ENCODE assay signal across 9 mouse cellular contexts in genomic region chr10:80304862-80305261, GRCm38 (mm10). TPM values are rescaled to one million over a fixed set of nuclear protein-coding genes. Genes with fewer than 3 reads are reported as not detected.
DNase-seq lines count a peak whose midpoint lies in the region; ATAC-seq and TF ChIP-seq lines count a peak whose summit lies in the region.
"Had no signal": no experiment of that assay in that cellular context is flagged by ENCODE, and none has a peak within 500 bp of the region (broad histone marks: within the 10 kb centered on the region; RNA-seq: fewer than 3 reads in every experiment).

No protein-coding gene starts in this region.

- no peak for TF ChIP-seq EP300 in lung, postnatal 0 days (IDR thresholded peaks at IDR 0.05)

- no peaks in the 10 kb centered on the region for H3K36me3 ChIP-seq in lung, embryonic 15.5 days
- no peaks in the 10 kb centered on the region for H3K36me3 ChIP-seq in lung, postnatal 0 days (ENCODE audit: insufficient read depth, low read length)

- WGBS in lung, embryonic 15.5 days = 12% methylated on average over 25 of the region's 25 CpGs
- WGBS in lung, postnatal 0 days = 8% methylated on average over 25 of the region's 25 CpGs

- peak overlapping the region; percentile 16; the same call in 1 of the 2 replicates for H3K4me3 ChIP-seq in lung, embryonic 15.5 days
- no peak overlapping the region for H3K4me3 ChIP-seq in lung, postnatal 0 days (ENCODE audit: low read depth, low read length)

- ATAC-seq in lung, embryonic 15.5 days (ENCODE audit: borderline replicate concordance, extremely low read depth, low FRiP score, low TSS enrichment) = no peak
- ATAC-seq in lung, postnatal 0 days = no peak
- ATAC-seq in granulocyte monocyte progenitor cell, adult 5-6 weeks (replicated peaks; ENCODE audit: poor library complexity, severe bottlenecking) = peak; percentile 83

- TF ChIP-seq CTCF in lung, postnatal 0 days (IDR thresholded peaks at IDR 0.05) = no peak

- H3K4me2 ChIP-seq in lung, embryonic 15.5 days = peak overlapping the region; percentile 35
- no peak overlapping the region for H3K4me2 ChIP-seq in lung, postnatal 0 days (replicated peaks; ENCODE audit: low read depth, low read length)

- no peak overlapping the region for H3K9ac ChIP-seq in lung, embryonic 15.5 days
- H3K9ac ChIP-seq in lung, postnatal 0 days (replicated peaks; ENCODE audit: low read depth) = no peak overlapping the region

- peaks cover 20% of the 10 kb centered on the region for H3K4me1 ChIP-seq in lung, embryonic 15.5 days
- H3K4me1 ChIP-seq in lung, postnatal 0 days (ENCODE audit: insufficient read depth, low read depth, low read length) = peaks cover 5% of the 10 kb centered on the region; the same call in 1 of the 2 replicates

- peaks cover 77% of the 10 kb centered on the region for H3K27me3 ChIP-seq in lung, embryonic 15.5 days
- peaks cover 19% of the 10 kb centered on the region for H3K27me3 ChIP-seq in lung, postnatal 0 days (replicated peaks; ENCODE audit: insufficient read depth, low read length)

- DNase-seq in lung, postnatal 0 days (ENCODE audit: low spot score) = no peak
- DNase-seq in liver = peak; percentile 75
- peak; percentile 68 for DNase-seq in naive thymus-derived CD4-positive, alpha-beta T cell, adult 2 months (ENCODE audit: low read depth)
- DNase-seq in layer of hippocampus, postnatal 14 days (ENCODE audit: low spot score in 2 of 2) = no peak
- no peak for DNase-seq in ovary, postnatal 14 days (ENCODE audit: low spot score)
- DNase-seq in right cerebral cortex, postnatal 25 days = no peak

- H3K9me3 ChIP-seq in lung, embryonic 15.5 days = no peaks in the 10 kb centered on the region
- no peaks in the 10 kb centered on the region for H3K9me3 ChIP-seq in lung, postnatal 0 days (ENCODE audit: low read length)

- no peak overlapping the region for H3K27ac ChIP-seq in lung, embryonic 15.5 days
- H3K27ac ChIP-seq in lung, postnatal 0 days (ENCODE audit: low read length) = no peak overlapping the region
- H3K27ac ChIP-seq: macrophage had no signal

RNA-seq across cellular contexts. Expression of gene Apc2, which starts 9.1 kb away (rescaled TPM):
- polyA plus RNA-seq in lung, embryonic 15.5 days (2015; fragmentation: Nextera tagmentation; extraction: Ambion mirVana) = 0.59 and 1.3 TPM in 2 replicates
- polyA plus RNA-seq in lung, postnatal 0 days (2015; fragmentation: Nextera tagmentation; extraction: Ambion mirVana) = 0.57 and 0.85 TPM in 2 replicates
- not detected in 2 replicates for total RNA-seq in granulocyte monocyte progenitor cell, adult 5-6 weeks (2014; fragmentation: Nextera tagmentation)
- not detected in 2 replicates for total RNA-seq in granulocyte monocyte progenitor cell, adult 5-6 weeks (2017)
- total RNA-seq in layer of hippocampus, postnatal 14 days (2021) = 100 to 1,000 TPM; 131 to 133 TPM

RNA-seq across cellular contexts. Expression of gene Rps15, which starts 12.6 kb away (rescaled TPM):
- polyA plus RNA-seq in lung, embryonic 15.5 days (2015; fragmentation: Nextera tagmentation; extraction: Ambion mirVana) = 907 and 974 TPM in 2 replicates
- 651 and 741 TPM in 2 replicates for polyA plus RNA-seq in lung, postnatal 0 days (2015; fragmentation: Nextera tagmentation; extraction: Ambion mirVana)
- 3,725 and 3,829 TPM in 2 replicates for total RNA-seq in granulocyte monocyte progenitor cell, adult 5-6 weeks (2014; fragmentation: Nextera tagmentation)
- total RNA-seq in granulocyte monocyte progenitor cell, adult 5-6 weeks (2017) = 2,646 and 2,810 TPM in 2 replicates
- 100 to 1,000 TPM; 727 to 762 TPM for total RNA-seq in layer of hippocampus, postnatal 14 days (2021)

RNA-seq across cellular contexts. Expression of gene 2310011J03Rik, which starts 15.5 kb away (rescaled TPM):
- 47.7 and 51.9 TPM in 2 replicates for polyA plus RNA-seq in lung, embryonic 15.5 days (2015; fragmentation: Nextera tagmentation; extraction: Ambion mirVana)
- polyA plus RNA-seq in lung, postnatal 0 days (2015; fragmentation: Nextera tagmentation; extraction: Ambion mirVana) = 58.4 and 64.8 TPM in 2 replicates
- total RNA-seq in granulocyte monocyte progenitor cell, adult 5-6 weeks (2014; fragmentation: Nextera tagmentation) = 35.2 and 45.0 TPM in 2 replicates
- total RNA-seq in granulocyte monocyte progenitor cell, adult 5-6 weeks (2017) = 16.4 and 17.4 TPM in 2 replicates
- 10 to 100 TPM; 20.4 to 23.1 TPM for total RNA-seq in layer of hippocampus, postnatal 14 days (2021)

RNA-seq across cellular contexts. Expression of gene Pcsk4, which starts 24.4 kb away (rescaled TPM):
- polyA plus RNA-seq in lung, embryonic 15.5 days (2015; fragmentation: Nextera tagmentation; extraction: Ambion mirVana) = 3.4 and 4.0 TPM in 2 replicates
- 3.4 and 3.7 TPM in 2 replicates for polyA plus RNA-seq in lung, postnatal 0 days (2015; fragmentation: Nextera tagmentation; extraction: Ambion mirVana)
- total RNA-seq in granulocyte monocyte progenitor cell, adult 5-6 weeks (2014; fragmentation: Nextera tagmentation) = 6.7 and 7.2 TPM in 2 replicates
- total RNA-seq in granulocyte monocyte progenitor cell, adult 5-6 weeks (2017) = 0.98 and 1.6 TPM in 2 replicates
- 1 to 10 TPM; 3.2 to 4.4 TPM for total RNA-seq in layer of hippocampus, postnatal 14 days (2021)

RNA-seq across cellular contexts. Expression of gene Reep6, which starts 24.9 kb away (rescaled TPM):
- 13.8 and 14.2 TPM in 2 replicates for polyA plus RNA-seq in lung, embryonic 15.5 days (2015; fragmentation: Nextera tagmentation; extraction: Ambion mirVana)
- polyA plus RNA-seq in lung, postnatal 0 days (2015; fragmentation: Nextera tagmentation; extraction: Ambion mirVana) = 15.4 and 17.6 TPM in 2 replicates
- total RNA-seq in granulocyte monocyte progenitor cell, adult 5-6 weeks (2014; fragmentation: Nextera tagmentation) = 0.11 and 0.60 TPM in 2 replicates
- total RNA-seq in granulocyte monocyte progenitor cell, adult 5-6 weeks (2017) = 0.22 and 2.7 TPM in 2 replicates
- total RNA-seq in layer of hippocampus, postnatal 14 days (2021) = 10 to 100 TPM; 10.1 to 10.6 TPM

Comparison
In these comparisons a context has a peak if more than half of its experiments do, and no peak if none do; other contexts are left out.
1. DNase-seq: peak in liver (single experiment) and naive thymus-derived CD4-positive, alpha-beta T cell, adult 2 months (single experiment); none in lung, postnatal 0 days (single experiment), layer of hippocampus, postnatal 14 days (0 of 2), ovary, postnatal 14 days (single experiment) and right cerebral cortex, postnatal 25 days (single experiment).
2. RNA of gene Apc2, which starts 9.1 kb away (total RNA-seq): 131 to 133 TPM in layer of hippocampus, postnatal 14 days; not detected in granulocyte monocyte progenitor cell, adult 5-6 weeks; every median in the first group is over 100 times any median in the second.